Mouse (Mus musculus): ENCODE results near the gene Gypa.

Gene Gypa

DNA sequence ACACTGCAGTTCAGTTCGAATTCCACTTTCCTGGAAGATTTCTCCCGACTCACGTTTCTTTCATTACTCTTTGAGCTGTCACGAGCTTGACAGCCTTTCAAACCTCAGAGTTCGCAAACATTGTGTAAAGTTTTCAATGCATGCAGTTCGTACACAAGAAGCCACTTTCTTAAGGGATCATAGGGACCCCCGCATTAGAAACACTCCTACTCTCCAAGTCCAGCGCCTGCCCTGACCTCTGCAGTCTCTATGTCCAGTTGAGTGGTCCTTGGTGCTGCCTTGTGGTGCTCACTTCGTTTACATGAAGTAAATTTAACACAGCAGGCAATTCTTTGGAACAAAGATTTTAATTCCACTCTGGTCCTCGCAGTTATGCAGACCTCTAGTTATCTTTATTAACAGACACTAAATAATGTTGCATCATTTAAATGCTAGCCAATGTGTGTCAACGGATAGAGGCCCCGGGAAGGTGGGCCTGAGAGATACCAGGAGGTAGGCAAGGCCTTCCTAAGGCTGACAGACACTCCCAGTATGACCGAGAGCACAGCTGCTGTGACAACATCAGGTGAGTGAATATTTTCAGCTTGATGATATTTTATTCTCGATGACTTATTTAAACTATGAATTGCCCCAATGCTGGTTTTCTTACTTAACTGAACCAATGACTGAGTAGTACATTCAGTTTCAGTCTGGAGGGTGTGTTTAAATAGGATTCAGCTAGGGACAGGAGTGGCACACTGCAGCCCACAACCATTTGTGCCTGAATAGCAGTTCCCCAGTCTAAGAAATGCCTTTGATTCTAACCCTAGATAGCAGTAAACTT is at the start of gene Gypa:
Gene Gypa, plus strand, starts transcription at position 259 of the 823 bp plus-strand sequence.
- DNase-seq (ENCODE audit: low read depth in 1 of 2, low spot score in 2 of 2) = no peak

- no peak for DNase-seq (ENCODE audit: low read depth in 1 of 2, low spot score in 2 of 2)
These were observed 49.0 kb upstream of the Gypa start for GRCm38 (mm10) chr8:80444534-80445072.

GRCm38 (mm10) chr8:80447217-80447616 is 46.4 kb upstream of the Gypa start:
- DNase-seq (ENCODE audit: low read depth in 1 of 2, low spot score in 2 of 2) = no peak

DNA sequence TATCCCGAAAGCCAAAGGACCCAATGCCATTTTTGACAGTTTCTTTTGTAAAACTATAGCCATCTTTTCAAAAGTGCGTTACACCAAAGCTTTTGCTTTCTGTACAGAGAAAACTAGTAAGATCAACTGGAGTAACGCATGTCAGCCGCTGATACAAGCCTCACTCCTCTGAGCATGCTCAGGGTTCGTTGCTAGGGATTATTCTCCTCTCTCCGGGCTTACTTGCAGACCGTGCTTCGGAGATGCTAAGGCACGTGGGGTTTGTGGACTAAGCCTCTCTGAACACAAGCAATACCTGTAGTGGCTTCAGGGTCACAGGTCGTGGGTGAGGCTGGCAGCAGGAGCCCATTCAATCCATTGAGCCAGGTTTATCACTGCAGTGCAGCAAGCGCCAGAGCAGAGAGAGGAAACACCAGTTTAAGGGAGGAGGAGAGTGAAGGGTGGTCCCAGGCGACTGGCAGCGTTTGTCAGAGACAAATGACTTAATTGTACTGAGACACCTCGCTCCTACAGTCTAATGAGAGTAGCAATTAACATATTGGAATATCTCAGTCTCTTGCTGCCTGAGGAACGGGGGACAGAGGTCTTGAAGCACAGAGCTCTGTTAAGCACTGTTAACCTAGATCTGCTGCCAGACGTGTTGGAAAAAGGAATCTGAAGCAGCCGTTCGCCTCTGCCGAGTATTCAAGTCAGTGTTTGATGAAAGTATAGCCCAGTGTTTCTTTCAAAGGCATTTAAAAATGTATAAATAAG is 41.5 kb upstream of the Gypa start:
- no peak for DNase-seq (ENCODE audit: low read depth in 1 of 2, low spot score in 2 of 2)

DNA sequence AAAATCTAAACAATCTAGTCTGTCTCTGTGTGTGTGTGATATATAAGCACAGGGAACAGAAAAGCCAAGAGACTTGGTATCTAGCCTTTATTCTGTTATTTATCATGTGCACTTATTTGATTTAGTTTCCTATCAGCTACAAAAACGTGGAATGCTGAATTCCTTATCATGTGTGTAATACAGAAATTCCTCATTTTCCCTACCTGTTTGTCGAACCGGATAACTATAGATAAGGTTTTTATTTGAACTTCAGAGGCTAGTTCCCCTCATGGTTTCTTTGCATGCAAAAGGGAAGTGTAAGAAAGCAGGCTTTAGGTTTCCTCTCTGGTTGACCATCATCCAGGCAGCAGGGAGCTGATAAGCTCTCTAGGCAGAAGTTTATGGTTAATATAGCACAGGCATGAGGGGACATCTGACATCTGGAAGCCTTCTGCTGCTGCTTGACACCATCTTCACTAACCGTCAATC is 30.1 kb upstream of the Gypa start:
- no peak for DNase-seq (ENCODE audit: low read depth in 1 of 2, low spot score in 2 of 2)

- DNase-seq (ENCODE audit: low read depth in 1 of 2, low spot score in 2 of 2) = no peak
These were observed 18.6 kb upstream of the Gypa start for GRCm38 (mm10) chr8:80474971-80475370.

DNA sequence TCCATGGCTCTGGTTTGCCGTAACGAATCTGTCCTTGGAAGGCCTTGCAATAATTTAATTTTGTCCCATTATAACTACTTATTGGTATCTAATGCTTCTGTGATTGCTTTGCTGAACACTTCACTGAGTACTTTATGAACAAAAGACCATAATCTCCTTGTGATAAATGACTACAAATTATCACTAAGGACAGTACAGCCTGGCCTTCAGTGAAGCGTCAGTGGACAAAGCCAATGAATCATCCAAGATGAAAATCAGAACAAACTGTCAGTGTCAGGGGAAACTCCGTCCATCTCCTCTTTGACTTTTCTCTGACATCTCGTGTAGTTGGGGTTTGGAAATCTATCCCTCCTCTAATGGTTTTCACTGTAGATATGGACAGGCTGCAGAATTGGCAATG is 15.4 kb upstream of the Gypa start:
- no peak for DNase-seq (ENCODE audit: low read depth in 1 of 2, low spot score in 2 of 2)

GRCm38 (mm10) chr8:80479129-80479528 is 14.5 kb upstream of the Gypa start:
- no peak for DNase-seq (ENCODE audit: low read depth in 1 of 2, low spot score in 2 of 2)

GRCm38 (mm10) chr8:80482173-80482572 is 11.4 kb upstream of the Gypa start:
- DNase-seq (ENCODE audit: low read depth in 1 of 2, low spot score in 2 of 2) = no peak

GRCm38 (mm10) chr8:80482822-80483774 is 10.5 kb upstream of the Gypa start:
- no peak for DNase-seq (ENCODE audit: low read depth in 1 of 2, low spot score in 2 of 2)

DNA sequence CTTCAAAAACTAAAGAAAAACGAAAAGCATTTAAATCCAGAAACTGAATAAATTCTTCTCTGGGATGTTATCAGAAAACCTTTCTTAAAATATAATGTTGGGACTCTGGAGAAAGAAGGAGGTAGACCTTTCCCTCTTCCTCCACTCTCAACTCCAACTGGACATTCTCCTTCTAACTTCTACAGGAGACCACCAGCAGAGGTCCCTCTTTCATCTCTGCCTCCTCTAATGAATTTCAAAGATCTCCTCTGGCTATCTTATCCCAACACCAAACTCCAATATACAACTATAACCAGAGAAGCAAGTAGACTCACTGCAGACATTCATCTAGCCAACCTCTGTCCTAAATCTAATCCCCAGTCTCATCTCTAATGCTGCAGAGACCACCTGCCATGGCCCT is 2.0 kb upstream of the Gypa start:
- no peak for DNase-seq (ENCODE audit: low read depth in 1 of 2, low spot score in 2 of 2)

DNA sequence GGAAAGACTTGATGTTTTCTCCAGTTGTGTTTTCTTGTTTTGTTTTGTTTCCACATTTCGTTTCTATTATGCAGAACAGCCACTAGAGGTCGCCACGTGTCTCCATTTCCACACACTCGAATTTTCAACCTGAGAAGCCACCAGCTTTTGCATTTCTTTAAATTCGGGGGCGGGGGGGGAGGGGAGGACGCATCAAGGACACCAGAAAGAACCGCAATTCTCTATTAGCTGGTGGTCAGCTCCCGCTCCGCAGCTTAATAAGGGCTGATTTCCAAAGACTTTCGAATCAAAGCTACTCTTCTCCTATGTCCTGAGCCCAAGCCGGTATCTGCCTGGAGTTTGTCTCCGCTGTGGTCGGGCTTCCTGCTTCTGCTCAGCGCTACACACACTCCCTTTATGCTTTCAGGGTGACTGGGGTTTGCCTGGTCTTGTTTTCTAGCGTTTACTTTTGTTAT is 567 bp upstream of the Gypa start:
- no peak for DNase-seq (ENCODE audit: low read depth in 1 of 2, low spot score in 2 of 2)

- no peak for DNase-seq (ENCODE audit: low read depth in 1 of 2, low spot score in 2 of 2)
These were observed 722 bp downstream of the Gypa start for GRCm38 (mm10) chr8:80494346-80494660.

GRCm38 (mm10) chr8:80494819-80495218 is 1.2 kb downstream of the Gypa start:
- DNase-seq (ENCODE audit: low read depth in 1 of 2, low spot score in 2 of 2) = no peak

- DNase-seq (ENCODE audit: low read depth in 1 of 2, low spot score in 2 of 2) = no peak
These were observed 1.9 kb downstream of the Gypa start for GRCm38 (mm10) chr8:80495527-80495926.

DNA sequence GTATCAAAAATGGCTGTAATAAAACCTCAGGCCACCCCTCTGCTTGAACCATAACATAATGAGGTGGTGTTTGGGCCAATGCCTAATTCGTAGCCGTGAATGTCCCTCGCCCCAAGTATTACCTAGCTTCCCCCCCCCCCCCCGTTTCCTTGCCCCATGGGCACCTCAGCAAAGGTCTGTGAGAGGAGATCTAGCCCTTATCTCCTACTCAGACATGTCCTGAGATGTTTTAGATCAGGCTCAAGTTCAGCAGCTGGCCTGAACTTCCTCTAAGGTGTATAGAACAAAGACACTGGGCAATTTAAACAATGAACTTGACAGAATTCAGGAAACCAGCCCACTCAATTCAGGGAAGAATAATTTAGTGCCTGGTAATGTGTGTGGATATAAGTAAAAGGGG is 3.7 kb downstream of the Gypa start:
- DNase-seq (ENCODE audit: low read depth in 1 of 2, low spot score in 2 of 2) = no peak

DNA sequence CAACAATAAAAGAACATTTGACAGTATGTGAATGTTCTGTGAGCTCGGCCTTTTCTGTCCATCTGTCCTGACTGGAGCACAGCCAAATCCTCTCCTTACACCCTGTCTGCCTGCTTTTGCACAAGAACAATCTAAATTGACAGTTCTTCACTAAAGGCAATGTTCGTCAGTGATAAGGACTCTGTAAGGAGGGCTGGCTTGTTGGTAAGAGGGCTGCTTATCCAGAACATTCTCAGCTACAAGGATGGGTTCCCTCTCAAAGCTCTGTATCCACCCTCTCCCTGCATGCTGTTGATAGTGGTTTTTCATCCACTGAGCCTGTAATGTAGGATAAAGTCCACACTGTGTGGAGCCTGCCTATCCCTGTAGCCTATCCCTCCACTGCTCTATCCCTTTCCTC is 6.7 kb downstream of the Gypa start:
- no peak for DNase-seq (ENCODE audit: low read depth in 1 of 2, low spot score in 2 of 2)

DNA sequence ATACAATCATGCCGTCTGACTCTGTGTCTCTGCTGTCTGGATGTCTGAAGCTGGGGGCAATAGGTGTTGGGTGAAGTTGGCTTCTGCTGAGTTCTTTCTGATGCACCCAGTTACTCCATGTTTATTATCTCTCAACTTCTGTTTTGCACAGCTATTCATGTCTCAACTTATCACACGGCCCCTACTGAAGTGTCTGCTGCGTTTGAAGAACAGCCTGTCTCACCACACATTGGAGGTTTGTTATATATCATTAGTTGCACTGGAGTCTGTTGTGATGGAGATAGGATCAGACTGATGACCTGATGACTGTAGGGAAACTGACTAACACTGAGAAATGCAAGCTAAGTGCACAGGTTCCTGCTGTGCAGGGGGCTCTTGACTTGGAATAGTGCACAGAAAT is 7.2 kb downstream of the Gypa start:
- no peak for DNase-seq (ENCODE audit: low read depth in 1 of 2, low spot score in 2 of 2)

DNA sequence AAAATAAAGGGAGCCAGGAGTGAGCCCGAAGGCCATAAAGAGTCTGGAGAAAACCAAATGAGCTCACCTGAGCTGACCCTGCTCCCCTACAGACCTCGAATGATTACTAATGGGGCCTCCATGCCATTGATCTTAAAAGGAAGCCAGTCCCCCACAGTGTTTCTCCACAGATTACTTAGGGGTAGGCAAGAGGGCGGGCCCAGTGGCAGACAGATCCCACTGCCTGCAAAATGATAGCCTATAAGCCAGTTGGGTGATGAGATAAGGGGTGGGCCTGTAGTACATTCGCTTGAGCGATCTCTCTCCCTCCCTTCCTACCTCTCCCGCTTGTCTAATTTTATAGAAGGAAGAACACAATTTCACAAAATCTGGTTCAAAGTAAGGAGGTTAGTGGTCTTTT is 7.7 kb downstream of the Gypa start:
- no peak for DNase-seq (ENCODE audit: low read depth in 1 of 2, low spot score in 2 of 2)

DNA sequence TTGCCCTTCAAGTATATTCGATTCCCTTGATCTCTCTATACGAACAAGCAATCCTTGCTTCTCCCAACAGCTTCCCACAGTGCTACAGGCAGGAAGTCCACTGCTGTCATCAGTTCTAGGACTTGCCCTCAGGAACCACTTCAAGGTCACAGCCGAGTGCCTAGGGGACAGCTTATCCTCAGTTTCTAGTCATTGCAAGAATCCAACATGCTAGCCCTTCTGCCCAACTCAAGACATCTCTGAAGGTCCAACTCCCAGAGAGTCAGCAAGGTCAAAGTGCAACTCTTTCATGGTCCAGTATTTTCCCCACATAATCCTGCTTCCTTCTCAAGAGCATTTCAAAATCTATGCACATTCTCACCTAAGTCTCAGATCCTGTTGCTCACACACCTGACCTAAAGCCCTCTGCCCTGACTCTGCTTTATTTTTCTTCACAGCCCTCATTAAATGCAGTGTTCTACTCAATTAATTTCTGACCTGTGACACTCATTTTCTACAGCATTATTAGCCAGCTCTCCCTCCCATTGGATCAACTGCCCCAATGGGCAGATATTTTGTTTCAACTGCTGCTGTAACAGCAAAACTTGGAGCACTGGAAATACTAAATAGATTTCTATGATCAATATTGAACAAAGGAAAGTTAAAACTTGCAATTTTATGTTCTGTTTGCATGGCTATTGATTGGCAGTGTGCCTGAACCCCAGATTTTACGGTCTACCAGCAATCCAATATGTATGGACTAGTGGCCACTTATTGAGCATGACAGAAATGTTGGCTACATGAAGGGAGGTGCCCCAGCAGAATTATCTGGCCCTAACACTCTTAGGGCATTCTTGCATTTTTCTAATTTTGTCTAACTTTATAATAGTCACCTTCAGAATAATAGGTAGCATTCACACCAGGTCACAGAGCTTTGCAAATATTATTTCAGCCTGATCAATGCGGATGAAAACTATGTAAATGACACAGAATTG is 33.1 kb downstream of the Gypa start:
- no peak for DNase-seq (ENCODE audit: low read depth in 1 of 2, low spot score in 2 of 2)

Measured in monocyte, adult 2 months (primary cell).